Mouse (Mus musculus) forebrain, embryonic 11.5 days (tissue): ENCODE results near the gene Usp46. TPM values are rescaled to one million over a fixed set of nuclear protein-coding genes. Genes with fewer than 3 reads are reported as not detected.

Source experiments
- ATAC-seq: fragments of 200-750 bp; cut with Nextera tagmentation; replicated peaks from 2 replicates; pipeline ENCODE4 v1.8.0; 2017; ENCODE audit warnings: moderate TSS enrichment; ENCODE audit not compliant: low FRiP score
- DNase-seq: peaks from one replicate; pipeline ENCODE4 v3.0.0-alpha.2; 2017; ENCODE audit warnings: low spot score
- H3K27ac ChIP-seq: fragments of 300-500 bp; sonication (generic); 2 replicates; pipeline ENCODE4 v1.5.1; 2014; ENCODE audit warnings: low read depth, low read length
- H3K27me3 ChIP-seq: fragments of 300-500 bp; sonication (generic); 2 replicates; pipeline ENCODE4 v1.6.1; 2014; ENCODE audit warnings: mild to moderate bottlenecking, low read length, mixed read lengths; ENCODE audit not compliant: control insufficient read depth, insufficient read depth
- H3K36me3 ChIP-seq: fragments of 300-500 bp; sonication (generic); 2 replicates; pipeline ENCODE4 v1.6.1; 2014; ENCODE audit warnings: mild to moderate bottlenecking, low read length, moderate library complexity, mixed read lengths; ENCODE audit not compliant: control insufficient read depth, insufficient read depth
- H3K4me1 ChIP-seq: fragments of 300-500 bp; sonication (generic); replicated peaks from 2 replicates; pipeline ENCODE4 v1.6.1; 2014; ENCODE audit warnings: low read length, mixed read lengths; ENCODE audit not compliant: control insufficient read depth, insufficient read depth
- H3K4me2 ChIP-seq: fragments of 300-500 bp; sonication (generic); 2 replicates; pipeline ENCODE4 v1.6.1; 2014; ENCODE audit warnings: low read depth, mild to moderate bottlenecking, low read length, moderate library complexity, mixed read lengths; ENCODE audit not compliant: severe bottlenecking
- H3K4me3 ChIP-seq: fragments of 300-500 bp; sonication (generic); 2 replicates; pipeline ENCODE4 v1.5.1; 2014; ENCODE audit warnings: low read depth, low read length
- H3K9ac ChIP-seq: fragments of 300-500 bp; sonication (generic); 2 replicates; pipeline ENCODE4 v1.6.1; 2014; ENCODE audit warnings: low read length
- H3K9me3 ChIP-seq: fragments of 300-500 bp; sonication (generic); 2 replicates; pipeline ENCODE4 v1.6.1; 2016; ENCODE audit warnings: low read length, mixed read lengths; ENCODE audit not compliant: control insufficient read depth
- WGBS: fragments of 180-500 bp; shearing (Covaris S2); extraction: QIAGEN DNeasy Blood & Tissue Kit; methylation state at CpG from one replicate; pipeline ENCODE4 v1.1.7; 2014; 5-methylcytosine and 5-hydroxymethylcytosine counted together
- polyA plus RNA-seq: library from polyadenylated mRNA; unstranded; fragments of >200 nt; fragmentation: Nextera tagmentation; extraction: Ambion mirVana; gene quantifications from 2 replicates; pipeline ENCODE4 v1.2.1, GENCODE M21; 2014

Gene Usp46
- polyA plus RNA-seq, 1 experiment from 2014 or later = 36.2 TPM

DNA sequence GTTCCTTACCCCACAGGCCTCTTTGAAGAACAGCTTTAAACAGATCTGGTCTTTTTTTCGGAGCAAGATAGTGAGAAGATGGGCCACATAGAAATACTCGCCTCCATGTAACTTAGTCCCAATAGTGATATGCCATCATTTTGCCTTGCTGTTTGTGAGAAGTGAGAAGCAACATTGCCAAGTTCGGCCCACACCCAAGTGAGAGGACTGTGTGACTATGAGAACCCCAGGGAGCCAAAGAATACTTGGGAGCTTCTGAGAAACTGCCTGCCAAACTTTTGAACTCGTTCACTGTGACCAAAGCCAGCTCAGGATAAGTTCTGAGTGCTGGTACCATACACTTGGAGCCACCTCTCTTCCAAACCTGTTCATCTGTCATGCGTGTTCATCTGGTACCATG is 110.1 kb downstream of the Usp46 start:
- Histone ChIP-seq H3K9ac (no peak overlapping the region), H3K27me3 (no peaks in the 10 kb centered on the region), H3K9me3 (no peaks in the 10 kb centered on the region), H3K36me3 (no peaks in the 10 kb centered on the region), H3K27ac (no peak overlapping the region), H3K4me3 (no peak overlapping the region), H3K4me2 (no peak overlapping the region), H3K4me1 (no peaks in the 10 kb centered on the region)
- ATAC-seq (no peak), DNase-seq (no peak)
- 91% methylated on average over 5 of the region's 5 CpGs for WGBS

DNA sequence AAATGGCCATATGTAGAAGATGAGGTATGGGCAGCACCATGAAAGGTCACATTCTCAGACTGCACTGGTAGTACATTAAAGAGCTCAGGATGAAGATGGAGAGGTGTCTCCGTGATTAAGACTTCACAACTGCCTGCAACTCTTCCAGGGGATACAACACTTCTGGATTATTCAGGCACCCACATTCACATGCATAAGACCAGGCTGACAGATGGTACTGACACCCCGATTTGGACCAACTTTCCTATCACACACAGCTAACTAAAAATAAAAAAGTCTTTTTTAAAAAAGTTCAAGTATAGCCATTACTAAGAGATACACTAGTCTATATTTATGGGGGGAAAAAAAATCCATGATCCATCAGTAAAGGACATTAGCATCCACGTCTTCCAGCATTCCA is 112.5 kb downstream of the Usp46 start:
- Histone ChIP-seq H3K27ac (no peak overlapping the region), H3K4me3 (no peak overlapping the region), H3K9ac (no peak overlapping the region), H3K36me3 (no peaks in the 10 kb centered on the region), H3K27me3 (no peaks in the 10 kb centered on the region), H3K9me3 (no peaks in the 10 kb centered on the region), H3K4me2 (no peak overlapping the region), H3K4me1 (no peaks in the 10 kb centered on the region; the same call in 1 of the 2 replicates)
- 82% methylated on average over 3 of the region's 3 CpGs for WGBS
- DNase-seq (no peak), ATAC-seq (no peak)

- H3K27me3 ChIP-seq = no peaks in the 10 kb centered on the region
- no peak overlapping the region for H3K27ac ChIP-seq
- no peak overlapping the region for H3K9ac ChIP-seq
- H3K9me3 ChIP-seq = no peaks in the 10 kb centered on the region
- no peak for ATAC-seq
- H3K36me3 ChIP-seq = no peaks in the 10 kb centered on the region
- H3K4me1 ChIP-seq = no peaks in the 10 kb centered on the region; the same call in 1 of the 2 replicates
- H3K4me3 ChIP-seq = no peak overlapping the region
- no peak overlapping the region for H3K4me2 ChIP-seq
- 96% methylated on average over 4 of the region's 4 CpGs for WGBS
- no peak for DNase-seq
Observed at GRCm38 (mm10) chr5:73955005-73955404, 113.2 kb downstream of the Usp46 start.

- Histone ChIP-seq H3K9ac (no peak overlapping the region), H3K9me3 (no peaks in the 10 kb centered on the region), H3K4me2 (no peak overlapping the region), H3K27me3 (no peaks in the 10 kb centered on the region), H3K4me3 (no peak overlapping the region), H3K27ac (no peak overlapping the region), H3K36me3 (no peaks in the 10 kb centered on the region), H3K4me1 (no peaks in the 10 kb centered on the region; the same call in 1 of the 2 replicates)
- 87% methylated on average over 3 of the region's 3 CpGs for WGBS
- DNase-seq (no peak), ATAC-seq (no peak)
Observed at GRCm38 (mm10) chr5:73953066-73953614, 115.1 kb downstream of the Usp46 start.

GRCm38 (mm10) chr5:73951649-73952000 is 116.6 kb downstream of the Usp46 start:
- DNase-seq = no peak
- Histone ChIP-seq H3K9me3 (no peaks in the 10 kb centered on the region), H3K36me3 (no peaks in the 10 kb centered on the region), H3K27ac (no peak overlapping the region), H3K9ac (no peak overlapping the region), H3K4me1 (no peaks in the 10 kb centered on the region; the same call in 1 of the 2 replicates), H3K4me2 (no peak overlapping the region), H3K4me3 (no peak overlapping the region), H3K27me3 (no peaks in the 10 kb centered on the region)
- 29% methylated on average over 1 of the region's 1 CpGs for WGBS
- no peak for ATAC-seq

DNA sequence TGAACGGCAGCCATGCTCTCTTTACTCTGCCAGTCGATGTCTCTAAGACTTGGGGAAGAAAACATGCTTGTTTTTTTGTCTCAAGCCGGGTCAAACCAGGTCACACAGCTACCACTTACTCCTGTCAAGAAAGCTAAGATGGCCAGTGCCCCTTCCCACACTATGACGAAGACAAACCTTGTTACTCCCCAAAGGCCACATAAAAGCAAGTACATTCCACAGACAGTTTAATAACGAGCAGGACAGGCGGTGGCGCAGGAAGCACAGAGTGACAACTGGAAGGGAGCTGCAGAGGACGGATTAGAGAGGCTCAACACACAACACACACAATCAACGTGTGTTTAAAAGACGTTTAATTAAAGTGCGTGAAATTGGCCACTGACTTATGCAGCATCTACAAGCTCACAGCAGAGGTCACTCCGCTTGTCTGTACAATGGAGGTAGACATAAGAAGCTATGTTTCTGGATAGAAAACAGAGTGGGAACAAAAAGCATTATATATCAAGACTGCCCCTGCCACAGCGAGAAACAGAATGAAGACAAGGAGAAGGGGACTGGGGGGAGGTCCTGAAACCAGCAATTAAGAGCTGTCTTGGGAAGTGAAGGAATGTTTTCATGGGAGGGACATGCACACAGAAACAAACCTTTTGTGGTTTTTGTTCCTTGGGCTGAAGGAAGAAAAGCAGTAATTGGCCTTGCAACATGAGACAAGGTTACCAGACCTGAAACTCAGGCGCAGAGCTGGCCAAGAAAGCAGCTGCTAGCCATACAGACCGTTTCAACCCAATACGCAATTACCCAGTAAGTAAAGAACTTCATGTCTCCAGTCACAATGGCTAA is 117.2 kb downstream of the Usp46 start:
- H3K36me3 ChIP-seq = no peaks in the 10 kb centered on the region
- H3K27ac ChIP-seq = no peak overlapping the region
- H3K9ac ChIP-seq = no peak overlapping the region
- no peaks in the 10 kb centered on the region for H3K27me3 ChIP-seq
- H3K4me3 ChIP-seq = no peak overlapping the region
- 26% methylated on average over 16 of the region's 16 CpGs for WGBS
- H3K4me2 ChIP-seq = no peak overlapping the region
- ATAC-seq (peak; percentile 74), DNase-seq (peak; percentile 54)
- H3K4me1 ChIP-seq = no peaks in the 10 kb centered on the region; the same call in 1 of the 2 replicates
- no peaks in the 10 kb centered on the region for H3K9me3 ChIP-seq

Other genes starting within 250 kb of the Usp46 start
- gene Rasl11b, start 126.9 kb upstream of the Usp46 start, polyA plus RNA-seq = 28.0 and 28.8 TPM in 2 replicates